8 mouse cellular contexts compared by ENCODE assay signal in the genomic region with DNA sequence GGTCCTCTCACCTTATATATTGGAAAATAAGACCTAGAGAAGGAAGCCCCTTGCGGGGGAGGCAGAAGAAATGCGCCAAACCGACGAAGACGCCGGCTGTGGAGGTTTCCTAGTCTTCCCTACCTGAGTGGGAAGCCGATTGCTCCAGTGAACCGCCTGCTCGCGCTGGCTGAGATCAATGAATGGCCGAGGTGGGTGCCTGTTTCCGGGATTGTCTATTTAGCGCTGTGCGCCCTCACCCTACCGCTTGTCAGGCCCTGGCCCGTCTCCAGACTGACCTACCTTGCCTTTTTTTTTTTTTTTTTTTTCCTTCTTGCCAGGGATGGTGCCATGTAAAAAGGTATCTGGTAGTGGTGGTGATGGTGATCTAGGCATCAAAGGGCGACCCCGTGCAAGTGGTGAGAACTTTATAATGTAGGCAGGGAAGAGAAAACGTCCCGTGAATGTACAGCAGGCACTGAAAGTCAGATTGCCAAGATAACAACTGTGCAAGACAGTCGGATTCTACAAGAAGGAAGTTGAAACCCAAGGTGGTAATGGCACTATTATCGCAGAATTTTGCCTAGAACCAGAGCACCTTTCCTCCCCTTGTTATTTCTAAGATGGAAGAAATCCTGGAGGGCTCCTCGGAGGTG. TPM values are rescaled to one million over a fixed set of nuclear protein-coding genes. Genes with fewer than 3 reads are reported as not detected.
DNase-seq lines count a peak whose midpoint lies in the region; ATAC-seq and TF ChIP-seq lines count a peak whose summit lies in the region.

A gene (minus strand): TSS at position 162 of the 635 bp plus-strand sequence.

- no peak for ATAC-seq in kidney, embryonic 14.5 days (ENCODE audit: low FRiP score, low TSS enrichment)
- no peak for ATAC-seq in forebrain, embryonic 12.5 days (ENCODE audit: low FRiP score)

- 0 out of 2 replicates have a peak, but pooled peaks cover 4% of the 10 kb centered on the region for H3K9me3 ChIP-seq in kidney, embryonic 14.5 days (ENCODE audit: control insufficient read depth, low read length)
- no peaks in the 10 kb centered on the region for H3K9me3 ChIP-seq in MEL (replicated peaks; ENCODE audit: insufficient read depth, low read length)
- H3K9me3 ChIP-seq in forebrain, embryonic 12.5 days = peaks cover 4% of the 10 kb centered on the region; the same call in 1 of the 2 replicates
- H3K9me3 ChIP-seq in midbrain, embryonic 10.5 days (replicated peaks) = peaks cover 6% of the 10 kb centered on the region

- peak within 1 kb of the TSS; percentile 84 for H3K4me2 ChIP-seq in kidney, embryonic 14.5 days (replicated peaks; ENCODE audit: low read depth, low read length)
- peak within 1 kb of the TSS; percentile 69 for H3K4me2 ChIP-seq in forebrain, embryonic 12.5 days

- WGBS in kidney, embryonic 14.5 days = 93% methylated on average over 23 of the region's 23 CpGs
- WGBS in forebrain, embryonic 12.5 days = 96% methylated on average over 23 of the region's 23 CpGs
- WGBS in midbrain, embryonic 10.5 days = 93% methylated on average over 23 of the region's 23 CpGs

- intact Hi-C loops in heart, postnatal 36 days (cut with DNase I) = no loop called here

- H3K27me3 ChIP-seq in kidney, embryonic 14.5 days (ENCODE audit: control insufficient read depth, insufficient read depth, low read length) = no peaks in the 10 kb centered on the region
- H3K27me3 ChIP-seq in MEL (ENCODE audit: control insufficient read depth in 1 of 2, insufficient read depth in 2 of 2, low read length in 2 of 2) = no peaks in the 10 kb centered on the region
- H3K27me3 ChIP-seq in forebrain, embryonic 12.5 days = 0 out of 2 replicates have a peak, but pooled peaks cover 4% of the 10 kb centered on the region
- H3K27me3 ChIP-seq in midbrain, embryonic 10.5 days (ENCODE audit: low read depth, poor library complexity, severe bottlenecking) = peaks cover 13% of the 10 kb centered on the region

- no peak within 1 kb of the TSS for H3K27ac ChIP-seq in kidney, embryonic 14.5 days (ENCODE audit: low read depth, low read length)
- no peak within 1 kb of the TSS for H3K27ac ChIP-seq in MEL (ENCODE audit: control insufficient read depth, low read depth, low read length)
- no peak within 1 kb of the TSS for H3K27ac ChIP-seq in forebrain, embryonic 12.5 days
- H3K27ac ChIP-seq in midbrain, embryonic 10.5 days (replicated peaks) = peak within 1 kb of the TSS; percentile 87

- peak within 1 kb of the TSS; percentile 68 for H3K9ac ChIP-seq in kidney, embryonic 14.5 days (ENCODE audit: low read depth, low read length)
- H3K9ac ChIP-seq in MEL (ENCODE audit: control insufficient read depth, low read depth, low read length, poor library complexity, severe bottlenecking) = peak within 1 kb of the TSS; percentile 57
- peak within 1 kb of the TSS; percentile 36; the same call in 1 of the 2 replicates for H3K9ac ChIP-seq in forebrain, embryonic 12.5 days

- peaks cover 28% of the 10 kb centered on the region for H3K4me1 ChIP-seq in kidney, embryonic 14.5 days (ENCODE audit: control insufficient read depth, insufficient read depth, low read length)
- H3K4me1 ChIP-seq in MEL (ENCODE audit: control insufficient read depth in 1 of 2, insufficient read depth in 2 of 2, low read length in 2 of 2) = peaks cover 4 to 27% of the 10 kb centered on the region in 2 experiments
- H3K4me1 ChIP-seq in forebrain, embryonic 12.5 days = peaks cover 24% of the 10 kb centered on the region
- peaks cover 34% of the 10 kb centered on the region for H3K4me1 ChIP-seq in midbrain, embryonic 10.5 days

- no peak for TF ChIP-seq CTCF in MEL (IDR thresholded peaks at IDR 0.05 in 2 of 3, conservative IDR thresholded peaks at IDR 0.05 in 1 of 3; ENCODE audit: control insufficient read depth in 1 of 3, insufficient read depth in 1 of 3, low read depth in 2 of 3, low read length in 3 of 3, poor library complexity in 1 of 3, severe bottlenecking in 1 of 3)

- TF ChIP-seq EP300 in MEL (IDR thresholded peaks at IDR 0.05; ENCODE audit: low read depth in 1 of 2, low read length in 2 of 2) = peak in 1 of 2 experiments; percentile 51; a peak in 1 of 4 replicates

- TF ChIP-seq RAD21 in MEL (IDR thresholded peaks at IDR 0.05; ENCODE audit: low read depth, low read length) = no peak

- TF ChIP-seq POLR2A in MEL (IDR thresholded peaks at IDR 0.05; ENCODE audit: control insufficient read depth in 1 of 2, insufficient read depth in 1 of 2, low read depth in 1 of 2, low read length in 2 of 2, poor library complexity in 1 of 2) = no peak

- H3K4me3 ChIP-seq in kidney, embryonic 14.5 days (ENCODE audit: low read length) = peak within 1 kb of the TSS; percentile 68
- H3K4me3 ChIP-seq in MEL (ENCODE audit: control insufficient read depth in 1 of 2, insufficient read depth in 1 of 2, low read depth in 2 of 2, low read length in 2 of 2) = peak within 1 kb of the TSS; percentile 72 to 73
- H3K4me3 ChIP-seq in forebrain, embryonic 12.5 days (replicated peaks) = peak within 1 kb of the TSS; percentile 58
- H3K4me3 ChIP-seq in midbrain, embryonic 10.5 days = peak within 1 kb of the TSS; percentile 73

- H3K79me2 ChIP-seq in MEL (ENCODE audit: control insufficient read depth, insufficient read depth, low read length, poor library complexity) = peaks cover 3% of the 10 kb centered on the region; the same call in 1 of the 2 replicates

- H3K36me3 ChIP-seq in kidney, embryonic 14.5 days (ENCODE audit: control insufficient read depth, insufficient read depth, low read length) = 0 out of 2 replicates have a peak, but pooled peaks cover 4% of the 10 kb centered on the region
- H3K36me3 ChIP-seq in MEL (ENCODE audit: control insufficient read depth in 1 of 2, insufficient read depth in 2 of 2, low read length in 2 of 2) = peaks cover 0 to 10% of the 10 kb centered on the region in 2 experiments; a peak in 2 of 4 replicates
- no peaks in the 10 kb centered on the region; the same call in 1 of the 2 replicates for H3K36me3 ChIP-seq in forebrain, embryonic 12.5 days (replicated peaks)
- H3K36me3 ChIP-seq in midbrain, embryonic 10.5 days = peaks cover 3% of the 10 kb centered on the region; the same call in 1 of the 2 replicates

- DNase-seq in kidney, adult 8-10 months = no peak
- peak; percentile 64 for DNase-seq in MEL (ENCODE audit: low read depth, low spot score)
- DNase-seq in heart, postnatal 36 days = no peak
- no peak for DNase-seq in midbrain, embryonic 10.5 days (ENCODE audit: low spot score)
- no peak for DNase-seq in retina, postnatal 1 day
- no peak for DNase-seq in ovary, postnatal 14 days (ENCODE audit: low spot score)

TF ChIP-seq in MEL, 35 proteins besides CTCF, POLR2A, EP300 and RAD21:
- TF ChIP-seq GATA1 (IDR thresholded peaks at IDR 0.05; ENCODE audit: low read depth, low read length) (peak; percentile 83), ELF1 (IDR thresholded peaks at IDR 0.05; ENCODE audit: low read depth, low read length) (peak; percentile 32; the same call in 1 of the 2 replicates), USF1 (IDR thresholded peaks at IDR 0.05; ENCODE audit: low read depth, low read length) (no peak), CHD1 (IDR thresholded peaks at IDR 0.05; ENCODE audit: low read depth, low read length) (0 out of 2 replicates have a peak, but pooled peaks have one; percentile 59), MXI1 (IDR thresholded peaks at IDR 0.05; ENCODE audit: low read depth, low read length) (peak; percentile 30; the same call in 1 of the 2 replicates), ETS1 (IDR thresholded peaks at IDR 0.05; ENCODE audit: low read depth, low read length) (peak; percentile 50; the same call in 1 of the 2 replicates), MYB (IDR thresholded peaks at IDR 0.05; ENCODE audit: low read depth, low read length) (no peak), KAT2A (conservative IDR thresholded peaks at IDR 0.05; ENCODE audit: low read depth, low read length) (no peak), NRF1 (IDR thresholded peaks at IDR 0.05; ENCODE audit: insufficient read depth, low read depth, low read length, poor library complexity, severe bottlenecking) (no peak), ZC3H11A (IDR thresholded peaks at IDR 0.05; ENCODE audit: low read depth, low read length) (no peak), TAL1 (IDR thresholded peaks at IDR 0.05; ENCODE audit: low read length) (no peak), MEF2A (IDR thresholded peaks at IDR 0.05; ENCODE audit: extremely low read depth, insufficient replicate concordance, low read depth, low read length, poor library complexity, severe bottlenecking) (no peak), SIN3A (IDR thresholded peaks at IDR 0.05; ENCODE audit: low read length) (peak; percentile 54), RCOR1 (IDR thresholded peaks at IDR 0.05; ENCODE audit: low read depth, low read length) (0 out of 2 replicates have a peak, but pooled peaks have one; percentile 20), BHLHE40 (IDR thresholded peaks at IDR 0.05; ENCODE audit: borderline replicate concordance, low read depth, low read length) (0 out of 2 replicates have a peak, but pooled peaks have one; percentile 32), ZNF384 (IDR thresholded peaks at IDR 0.05; ENCODE audit: low read depth, low read length) (peak; percentile 79)

RNA-seq across cellular contexts. Expression of the gene that starts here (rescaled TPM):
- 51.8 and 70.7 TPM in 2 replicates for polyA plus RNA-seq in kidney, embryonic 14.5 days (2014; fragmentation: Nextera tagmentation; extraction: Ambion mirVana)
- 203 and 204 TPM in 2 replicates for total RNA-seq in MEL (2012; rRNA removed)
- polyA plus RNA-seq in MEL (2012; ENCODE audit: insufficient read depth in 1 of 2, insufficient read length in 2 of 2, low read depth in 1 of 2, low replicate concordance in 2 of 2, missing spikeins in 1 of 2) = 100 to 1,000 TPM in 1 of 2 experiments, not detected in 1; 370 TPM
- polyA plus RNA-seq in forebrain, embryonic 12.5 days (2016; fragmentation: Nextera tagmentation; extraction: Ambion mirVana) = 36.2 and 38.0 TPM in 2 replicates
- 100 to 1,000 TPM; 146 to 153 TPM for total RNA-seq in heart, postnatal 36 days (2021)
- polyA plus RNA-seq in midbrain, embryonic 10.5 days (2016; fragmentation: Nextera tagmentation; extraction: Ambion mirVana) = 40.2 and 45.4 TPM in 2 replicates
